Mouse (Mus musculus): ENCODE results near the gene Ctrb1.

DNA sequence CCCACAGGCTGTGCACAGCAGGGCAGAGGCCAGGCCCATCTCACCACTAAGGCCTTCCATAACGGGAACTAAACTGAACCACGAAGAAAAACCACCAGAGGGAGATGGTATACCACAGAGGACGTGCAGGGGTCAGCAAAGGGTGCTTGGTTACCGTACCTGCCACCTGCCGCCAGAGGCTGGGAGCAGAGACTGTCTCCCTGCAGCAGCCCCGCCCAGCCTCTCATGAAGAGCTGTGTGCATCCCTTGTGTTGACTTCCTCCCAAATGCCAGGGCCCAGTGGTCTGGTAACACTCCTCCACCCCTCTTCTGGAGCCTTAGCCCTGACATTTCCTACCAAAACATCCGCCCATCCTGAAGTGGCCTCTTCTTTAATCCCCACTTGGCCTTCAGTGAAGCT is 48.8 kb upstream of the Ctrb1 start:
- TF ChIP-seq CTCF (IDR thresholded peaks at IDR 0.05; ENCODE audit: low read depth, low read length) (no peak), POLR2AphosphoS5 (IDR thresholded peaks at IDR 0.05; ENCODE audit: insufficient replicate concordance, low read depth, low read length) (no peak), GATA1 (IDR thresholded peaks at IDR 0.05; ENCODE audit: borderline replicate concordance, low read length) (no peak)

Measured in G1E (cell line).